Mouse (Mus musculus): ENCODE measurements at regions not wholly inside any gene's neighbourhood (a gene's known extent, or its start where the extent isn't known, plus 50 kb on each side); places are given as distances from the start of the nearest gene placed in this dataset.

GRCm38 (mm10) chr2:46802812-46803211, 1685.6 kb upstream of the Zeb2 start:
- no peak overlapping the region for H3K4me2 ChIP-seq
- DNase-seq (ENCODE audit: low spot score, missing footprints): no peak
- H3K4me3 ChIP-seq (ENCODE audit: low read depth, low read length): no peak overlapping the region
- no peaks in the 10 kb centered on the region for H3K36me3 ChIP-seq (ENCODE audit: control insufficient read depth, insufficient read depth, low read length)
- peak; percentile 22; the same call in 1 of the 2 replicates for ATAC-seq (ENCODE audit: low FRiP score)
- no peaks in the 10 kb centered on the region for H3K9me3 ChIP-seq (ENCODE audit: control insufficient read depth, low read length)
- no peaks in the 10 kb centered on the region for H3K4me1 ChIP-seq (ENCODE audit: control insufficient read depth, insufficient read depth, low read length)
- H3K27me3 ChIP-seq (ENCODE audit: control insufficient read depth, insufficient read depth, low read length): no peaks in the 10 kb centered on the region
- no peak overlapping the region for H3K27ac ChIP-seq (ENCODE audit: low read depth, low read length)
- 41% methylated on average over 7 of the region's 7 CpGs for WGBS
- H3K9ac ChIP-seq (ENCODE audit: low read length): no peak overlapping the region
